ENCODE assay signal across 12 mouse cellular contexts in the genomic region with DNA sequence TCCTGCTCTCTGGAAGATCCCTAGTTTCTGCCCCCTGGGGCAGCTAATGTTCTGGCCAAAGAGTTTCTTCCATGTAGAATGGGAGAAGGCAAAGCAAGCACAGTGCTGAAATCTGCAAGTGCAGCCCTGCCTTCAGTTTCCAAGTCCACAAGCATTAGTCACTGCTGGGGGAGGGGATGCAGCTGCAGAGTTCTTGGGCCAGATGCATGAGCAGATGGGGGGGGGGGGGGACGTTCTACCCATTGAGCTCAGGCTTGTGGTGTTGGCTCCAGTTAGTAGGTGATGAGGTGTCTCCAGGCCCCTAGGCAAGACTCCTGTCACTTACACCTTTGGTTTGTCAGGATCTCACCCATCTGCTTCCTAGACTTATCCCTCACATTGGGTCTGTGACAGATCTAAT. TPM values are rescaled to one million over a fixed set of nuclear protein-coding genes. Genes with fewer than 3 reads are reported as not detected.
DNase-seq lines count a peak whose midpoint lies in the region; ATAC-seq and TF ChIP-seq lines count a peak whose summit lies in the region.
"Had no signal": no experiment of that assay in that cellular context is flagged by ENCODE, and none has a peak within 500 bp of the region (broad histone marks: within the 10 kb centered on the region; RNA-seq: fewer than 3 reads in every experiment).

No protein-coding gene starts in this region.

- no peaks in the 10 kb centered on the region for H3K9me3 ChIP-seq in lung, postnatal 0 days (ENCODE audit: low read length)
- H3K9me3 ChIP-seq: neural tube, embryonic 12.5 days had no signal

- 43% methylated on average over 1 of the region's 1 CpGs for WGBS in lung, postnatal 0 days

- no peak for TF ChIP-seq CTCF in gastrocnemius, adult 2 months (IDR thresholded peaks at IDR 0.05)
- TF ChIP-seq CTCF in lung, postnatal 0 days (IDR thresholded peaks at IDR 0.05): no peak

- peak; percentile 41 for DNase-seq in layer of hippocampus, adult 9-11 months
- DNase-seq in layer of hippocampus, adult 8-10 months (ENCODE audit: low spot score in 2 of 2): no peak
- DNase-seq in gastrocnemius, adult 2 months: peak; percentile 67
- peak; percentile 46 for DNase-seq in lung, postnatal 0 days (ENCODE audit: low spot score)
- DNase-seq in thymus, postnatal 36 days: peak; percentile 57 to 75
- no peak for DNase-seq in T-cell, adult 2 months (ENCODE audit: low spot score)
- no peak for DNase-seq in right cerebral cortex, adult 18-20 months
- DNase-seq in cerebellum, postnatal 36 days: no peak
- DNase-seq: kidney, postnatal 4 days; right cerebral cortex, postnatal 4 days had no signal

- H3K4me2 ChIP-seq in lung, postnatal 0 days (replicated peaks; ENCODE audit: low read depth, low read length): no peak overlapping the region
- H3K4me2 ChIP-seq: neural tube, embryonic 12.5 days had no signal

- ATAC-seq in lung, postnatal 0 days: peak; percentile 22

- no peak for TF ChIP-seq EP300 in lung, postnatal 0 days (IDR thresholded peaks at IDR 0.05)

- no peaks in the 10 kb centered on the region for H3K27me3 ChIP-seq in lung, postnatal 0 days (replicated peaks; ENCODE audit: insufficient read depth, low read length)
- H3K27me3 ChIP-seq: neural tube, embryonic 12.5 days had no signal

- no peaks in the 10 kb centered on the region for H3K36me3 ChIP-seq in lung, postnatal 0 days (ENCODE audit: insufficient read depth, low read length)
- H3K36me3 ChIP-seq: neural tube, embryonic 12.5 days had no signal

- intact Hi-C loops in gastrocnemius, adult 2 months (cut with DNase I): no loop called here

- H3K9ac ChIP-seq in lung, postnatal 0 days (replicated peaks; ENCODE audit: low read depth): no peak overlapping the region
- H3K9ac ChIP-seq: neural tube, embryonic 12.5 days had no signal

- peak overlapping the region; percentile 66 for H3K27ac ChIP-seq in gastrocnemius, adult 2 months
- no peak overlapping the region for H3K27ac ChIP-seq in lung, postnatal 0 days (ENCODE audit: low read length)
- H3K27ac ChIP-seq: neural tube, embryonic 12.5 days had no signal

- H3K4me1 ChIP-seq in lung, postnatal 0 days (ENCODE audit: insufficient read depth, low read depth, low read length): no peaks in the 10 kb centered on the region

- no peak overlapping the region for H3K4me3 ChIP-seq in gastrocnemius, adult 2 months
- no peak overlapping the region for H3K4me3 ChIP-seq in lung, postnatal 0 days (ENCODE audit: low read depth, low read length)
- H3K4me3 ChIP-seq: neural tube, embryonic 12.5 days had no signal

RNA-seq across cellular contexts. Expression of gene Brdt, which starts 24.8 kb away (rescaled TPM):
- total RNA-seq in layer of hippocampus, adult 8-10 months (2022): 10 to 100 TPM; 13.5 to 20.4 (median 15.7) TPM
- 1 to 10 TPM; 2.1 to 2.3 TPM for total RNA-seq in gastrocnemius, adult 2 months (2021)
- 1.5 and 1.6 TPM in 2 replicates for polyA plus RNA-seq in lung, postnatal 0 days (2015; fragmentation: Nextera tagmentation; extraction: Ambion mirVana)

RNA-seq across cellular contexts. Expression of gene Ephx4, which starts 46.7 kb away (rescaled TPM):
- total RNA-seq in layer of hippocampus, adult 8-10 months (2022): 10 to 100 TPM; 51.5 to 63.5 (median 55.6) TPM
- under 1 TPM; 0.67 to 0.99 TPM for total RNA-seq in gastrocnemius, adult 2 months (2021)
- polyA plus RNA-seq in lung, postnatal 0 days (2015; fragmentation: Nextera tagmentation; extraction: Ambion mirVana): 1.2 and 1.6 TPM in 2 replicates
- total RNA-seq: megakaryocyte progenitor cell, adult 5-6 weeks had no signal

Comparison
In these comparisons a context has a peak if more than half of its experiments do, and no peak if none do; other contexts are left out.
1. DNase-seq: peak in layer of hippocampus, adult 9-11 months (single experiment), gastrocnemius, adult 2 months (single experiment), lung, postnatal 0 days (single experiment) and thymus, postnatal 36 days (2 of 2); none in layer of hippocampus, adult 8-10 months (0 of 2), T-cell, adult 2 months (single experiment), right cerebral cortex, adult 18-20 months (single experiment) and cerebellum, postnatal 36 days (0 of 2).
2. RNA of gene Brdt, which starts 24.8 kb away (total RNA-seq): 13.5 to 20.4 TPM in layer of hippocampus, adult 8-10 months; 2.1 to 2.3 TPM in gastrocnemius, adult 2 months; every median in the first group is over 4 times any median in the second.
3. RNA of gene Ephx4, which starts 46.7 kb away (total RNA-seq): 51.5 to 63.5 TPM in layer of hippocampus, adult 8-10 months; 0.67 to 0.99 TPM in gastrocnemius, adult 2 months; every median in the first group is over 10 times any median in the second.